In genomic region chr13:79277714-79278113, GRCm38 (mm10) we compare ENCODE assay signal across 12 mouse cellular contexts.
DNase-seq lines count a peak whose midpoint lies in the region; ATAC-seq lines count a peak whose summit lies in the region.
"Had no signal": no experiment of that assay in that cellular context is flagged by ENCODE, and none has a peak within 500 bp of the region (broad histone marks: within the 10 kb centered on the region; RNA-seq: fewer than 3 reads in every experiment).

No protein-coding gene starts in this region.

- no peaks in the 10 kb centered on the region for H3K4me1 ChIP-seq in neural tube, embryonic 11.5 days (ENCODE audit: control insufficient read depth, insufficient read depth, low read length)
- H3K4me1 ChIP-seq in forebrain, embryonic 16.5 days (replicated peaks; ENCODE audit: control insufficient read depth, insufficient read depth, low read length), result peaks cover 6% of the 10 kb centered on the region
- peaks cover 7% of the 10 kb centered on the region for H3K4me1 ChIP-seq in midbrain, embryonic 11.5 days (ENCODE audit: control insufficient read depth, insufficient read depth, low read length)
- H3K4me1 ChIP-seq: embryonic facial prominence, embryonic 13.5 days; kidney, embryonic 15.5 days had no signal

- no peak overlapping the region for H3K9ac ChIP-seq in neural tube, embryonic 11.5 days (ENCODE audit: low read length)
- H3K9ac ChIP-seq in forebrain, embryonic 16.5 days (replicated peaks; ENCODE audit: low read depth, low read length), result 0 out of 2 replicates have a peak overlapping the region, but pooled peaks have one; percentile 32
- H3K9ac ChIP-seq in midbrain, embryonic 11.5 days (ENCODE audit: low read length), result no peak overlapping the region
- H3K9ac ChIP-seq: embryonic facial prominence, embryonic 13.5 days; kidney, embryonic 15.5 days had no signal

- no peak overlapping the region for H3K4me3 ChIP-seq in neural tube, embryonic 11.5 days (ENCODE audit: low read depth, low read length)
- no peak overlapping the region for H3K4me3 ChIP-seq in forebrain, embryonic 16.5 days (replicated peaks; ENCODE audit: low read length)
- H3K4me3 ChIP-seq in midbrain, embryonic 11.5 days (ENCODE audit: low read depth, low read length), result no peak overlapping the region
- H3K4me3 ChIP-seq: embryonic facial prominence, embryonic 13.5 days; kidney, embryonic 15.5 days had no signal

- WGBS in neural tube, embryonic 11.5 days, result 45% methylated on average over 6 of the region's 6 CpGs
- 5% methylated on average over 6 of the region's 6 CpGs for WGBS in forebrain, embryonic 16.5 days
- 46% methylated on average over 6 of the region's 6 CpGs for WGBS in midbrain, embryonic 11.5 days

- intact Hi-C loops in heart, postnatal 14 days (cut with DNase I), result no loop called here

- no peak for ATAC-seq in neural tube, embryonic 11.5 days (ENCODE audit: insufficient read depth, low FRiP score, low TSS enrichment)
- peak; percentile 68 for ATAC-seq in forebrain, embryonic 16.5 days
- peak; percentile 81 for ATAC-seq in midbrain, embryonic 11.5 days (ENCODE audit: low FRiP score)
- ATAC-seq: CD4-positive, CD25-positive, alpha-beta regulatory T cell, adult 4 months had no signal

- H3K36me3 ChIP-seq in neural tube, embryonic 11.5 days (ENCODE audit: control insufficient read depth, insufficient read depth, low read length), result no peaks in the 10 kb centered on the region
- no peaks in the 10 kb centered on the region for H3K36me3 ChIP-seq in forebrain, embryonic 16.5 days (ENCODE audit: control insufficient read depth, insufficient read depth)
- H3K36me3 ChIP-seq in midbrain, embryonic 11.5 days (ENCODE audit: control insufficient read depth, insufficient read depth, low read length), result no peaks in the 10 kb centered on the region
- H3K36me3 ChIP-seq: embryonic facial prominence, embryonic 13.5 days; kidney, embryonic 15.5 days had no signal

- no peaks in the 10 kb centered on the region for H3K27me3 ChIP-seq in neural tube, embryonic 11.5 days (ENCODE audit: control insufficient read depth, insufficient read depth, low read length)
- H3K27me3 ChIP-seq in forebrain, embryonic 16.5 days (replicated peaks; ENCODE audit: control insufficient read depth, insufficient read depth, low read length), result no peaks in the 10 kb centered on the region
- H3K27me3 ChIP-seq in midbrain, embryonic 11.5 days (ENCODE audit: control insufficient read depth, insufficient read depth, low read length), result no peaks in the 10 kb centered on the region
- H3K27me3 ChIP-seq: embryonic facial prominence, embryonic 13.5 days; kidney, embryonic 15.5 days had no signal

- no peaks in the 10 kb centered on the region for H3K9me3 ChIP-seq in neural tube, embryonic 11.5 days (ENCODE audit: control insufficient read depth, low read length)
- H3K9me3 ChIP-seq in forebrain, embryonic 16.5 days (ENCODE audit: control insufficient read depth, low read length), result no peaks in the 10 kb centered on the region
- no peaks in the 10 kb centered on the region for H3K9me3 ChIP-seq in midbrain, embryonic 11.5 days (ENCODE audit: control insufficient read depth, low read length)
- H3K9me3 ChIP-seq: embryonic facial prominence, embryonic 13.5 days; kidney, embryonic 15.5 days had no signal

- DNase-seq in neural tube, embryonic 11.5 days (ENCODE audit: low spot score), result peak; percentile 19
- no peak for DNase-seq in neural tube, embryonic 10.5 days (ENCODE audit: extremely low spot score, low spot score)
- peak; percentile 86 for DNase-seq in midbrain, embryonic 11.5 days (ENCODE audit: low spot score, missing footprints)
- DNase-seq in heart, postnatal 14 days, result no peak
- no peak for DNase-seq in spleen, postnatal 36 days (ENCODE audit: low spot score in 2 of 2)
- no peak for DNase-seq in urinary bladder, postnatal 14 days (ENCODE audit: low spot score)
- DNase-seq: heart, postnatal 4 days; liver had no signal

- no peak overlapping the region for H3K27ac ChIP-seq in neural tube, embryonic 11.5 days (ENCODE audit: low read depth, low read length)
- H3K27ac ChIP-seq in forebrain, embryonic 16.5 days (ENCODE audit: low read length), result no peak overlapping the region
- H3K27ac ChIP-seq in midbrain, embryonic 11.5 days (ENCODE audit: low read depth, low read length), result 0 out of 2 replicates have a peak overlapping the region, but pooled peaks have one; percentile 14
- H3K27ac ChIP-seq: embryonic facial prominence, embryonic 13.5 days; kidney, embryonic 15.5 days had no signal

- no peak overlapping the region for H3K4me2 ChIP-seq in neural tube, embryonic 11.5 days (ENCODE audit: low read depth)
- H3K4me2 ChIP-seq in forebrain, embryonic 16.5 days (ENCODE audit: low read length), result peak overlapping the region; percentile 36
- H3K4me2 ChIP-seq in midbrain, embryonic 11.5 days, result no peak overlapping the region
- H3K4me2 ChIP-seq: embryonic facial prominence, embryonic 13.5 days; kidney, embryonic 15.5 days had no signal

Comparison
In these comparisons a context has a peak if more than half of its experiments do, and no peak if none do; other contexts are left out.
1. DNase-seq: peak in neural tube, embryonic 11.5 days (single experiment) and midbrain, embryonic 11.5 days (single experiment); none in neural tube, embryonic 10.5 days (single experiment), heart, postnatal 14 days (0 of 2), spleen, postnatal 36 days (0 of 2) and urinary bladder, postnatal 14 days (single experiment).